Mouse (Mus musculus) kidney, postnatal 4 days (tissue): Measurements from ENCODE around the gene C1qb.

ENCODE experiments used
- DNase-seq, 2 experiments: peaks; one replicate each; pipeline ENCODE4 v3.0.0; 2021; ENCODE audit warnings: mixed read lengths in 2 of 2

C1qb gene

GRCm38 (mm10) chr4:136893691-136894543, 7.9 kb upstream of the C1qb start:
- DNase-seq, result peak; percentile 68 to 74

- DNase-seq, result no peak
Observed at GRCm38 (mm10) chr4:136892811-136893210, 6.8 kb upstream of the C1qb start, which contains the start of gene C1qc. C1qc (minus strand) TSS chr4:136893065.

GRCm38 (mm10) chr4:136892371-136892770, 6.4 kb upstream of the C1qb start:
- no peak for DNase-seq

- no peak for DNase-seq
Observed at GRCm38 (mm10) chr4:136891115-136891514, 5.1 kb upstream of the C1qb start.

GRCm38 (mm10) chr4:136889981-136890380, 4.0 kb upstream of the C1qb start:
- DNase-seq, result no peak

- no peak for DNase-seq
Observed at GRCm38 (mm10) chr4:136887714-136888113, 1.7 kb upstream of the C1qb start.

GRCm38 (mm10) chr4:136878601-136879000, 7.4 kb downstream of the C1qb start:
- peak in 1 of 2 experiments; percentile 31 for DNase-seq

- no peak for DNase-seq
Observed at GRCm38 (mm10) chr4:136878171-136878570, 7.8 kb downstream of the C1qb start.

GRCm38 (mm10) chr4:136876971-136877370, 9.0 kb downstream of the C1qb start:
- peak; percentile 83 to 85 for DNase-seq

- no peak for DNase-seq
Observed at GRCm38 (mm10) chr4:136875012-136875411, 11.0 kb downstream of the C1qb start.

GRCm38 (mm10) chr4:136868371-136868770, 17.6 kb downstream of the C1qb start:
- no peak for DNase-seq

GRCm38 (mm10) chr4:136867690-136868345, 18.2 kb downstream of the C1qb start:
- DNase-seq, result peak; percentile 20 to 26

- DNase-seq, result no peak
Observed at GRCm38 (mm10) chr4:136865531-136865930, 20.5 kb downstream of the C1qb start.

GRCm38 (mm10) chr4:136864751-136865470, 21.1 kb downstream of the C1qb start:
- peak in 1 of 2 experiments; percentile 18 for DNase-seq

GRCm38 (mm10) chr4:136863517-136863916, 22.5 kb downstream of the C1qb start:
- no peak for DNase-seq

- DNase-seq, result no peak
Observed at GRCm38 (mm10) chr4:136862411-136862810, 23.6 kb downstream of the C1qb start.

GRCm38 (mm10) chr4:136861806-136862205, 24.2 kb downstream of the C1qb start:
- DNase-seq, result no peak

GRCm38 (mm10) chr4:136860022-136860421, 26.0 kb downstream of the C1qb start:
- DNase-seq, result no peak

- DNase-seq, result peak; percentile 44 to 58
Observed at GRCm38 (mm10) chr4:136855081-136855480, 30.9 kb downstream of the C1qb start.

GRCm38 (mm10) chr4:136852989-136853388, 33.0 kb downstream of the C1qb start:
- no peak for DNase-seq

- no peak for DNase-seq
Observed at GRCm38 (mm10) chr4:136852119-136852518, 33.9 kb downstream of the C1qb start.

GRCm38 (mm10) chr4:136848565-136848964, 37.4 kb downstream of the C1qb start:
- DNase-seq, result no peak

- DNase-seq, result no peak
Observed at GRCm38 (mm10) chr4:136847166-136847565, 38.8 kb downstream of the C1qb start.
